Mouse (Mus musculus) lung, postnatal 0 days (tissue): ENCODE data around the gene Ero1lb.

Source experiments
- CTCF ChIP-seq: IDR thresholded peaks from 2 replicates; pipeline ENCODE4 v1.5.1; 2016; ENCODE audit warnings: antibody characterized with exemption, mild to moderate bottlenecking
- EP300 ChIP-seq: IDR thresholded peaks from 2 replicates; pipeline ENCODE4 v1.6.1; 2016; ENCODE audit warnings: antibody characterized with exemption, mild to moderate bottlenecking, control low read depth

DNA sequence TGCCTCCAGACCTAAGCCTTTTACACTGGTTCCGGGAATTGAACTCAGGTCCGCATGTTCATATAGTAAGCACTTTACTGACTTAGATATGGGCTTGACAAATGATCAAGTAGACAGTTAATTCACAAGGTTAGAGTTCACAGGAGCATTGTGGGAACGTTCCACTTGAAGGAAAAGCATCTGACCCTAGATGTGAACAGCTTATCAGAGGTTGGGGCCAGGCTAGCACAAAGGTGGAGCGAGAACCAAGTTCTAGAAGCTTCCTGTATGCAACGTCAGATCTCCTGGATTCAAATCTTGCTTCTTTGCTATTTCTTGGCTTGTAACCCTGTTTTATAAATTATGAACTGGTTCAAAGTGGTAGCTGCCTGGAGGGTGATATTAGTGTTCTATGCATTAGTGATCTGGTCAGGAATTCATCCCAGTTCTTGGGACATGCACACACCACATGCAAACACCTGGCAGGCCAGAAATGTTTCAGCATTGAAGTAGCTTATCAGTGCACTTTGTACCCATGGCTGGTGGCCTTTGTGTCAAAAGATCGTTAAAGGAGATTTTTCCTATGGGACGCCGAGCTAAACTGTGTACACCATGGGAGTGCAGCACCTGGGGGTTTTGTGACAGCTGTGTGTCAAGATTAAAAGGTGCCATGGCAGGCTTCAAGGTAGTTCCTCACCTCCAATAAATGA, 21.6 kb upstream of the Ero1lb start:
- TF ChIP-seq EP300 = no peak
- TF ChIP-seq CTCF = no peak
